Mouse (Mus musculus) midbrain, postnatal 0 days (tissue): Measurements from ENCODE around the gene Dcaf12. TPM values are rescaled to one million over a fixed set of nuclear protein-coding genes. Genes with fewer than 3 reads are reported as not detected.

Experiments
- ATAC-seq: fragments of 200-750 bp; cut with Nextera tagmentation; 2 replicates; pipeline ENCODE4 v1.8.0; 2017; ENCODE audit warnings: moderate number of reproducible peaks, mild to moderate bottlenecking, moderate TSS enrichment, moderate library complexity; ENCODE audit not compliant: low FRiP score
- DNase-seq: peaks from one replicate; pipeline ENCODE4 v3.0.0-alpha.2; 2015; ENCODE audit warnings: low spot score
- H3K27ac ChIP-seq: fragments of 300-500 bp; sonication (generic); 2 replicates; pipeline ENCODE4 v1.5.1; 2014; ENCODE audit warnings: low read depth, mild to moderate bottlenecking, low read length, mixed read lengths
- H3K27me3 ChIP-seq: fragments of 300-500 bp; sonication (generic); 2 replicates; pipeline ENCODE4 v1.6.1; 2014; ENCODE audit warnings: low read length, control low read depth, mixed read lengths; ENCODE audit not compliant: insufficient read depth
- H3K36me3 ChIP-seq: fragments of 300-500 bp; sonication (generic); 2 replicates; pipeline ENCODE4 v1.6.1; 2014; ENCODE audit warnings: low read length, control low read depth, mixed read lengths; ENCODE audit not compliant: insufficient read depth
- H3K4me1 ChIP-seq: fragments of 300-500 bp; sonication (generic); 2 replicates; pipeline ENCODE4 v1.6.1; 2014; ENCODE audit warnings: mild to moderate bottlenecking, control low read depth, antibody characterized with exemption, low read length, mixed read lengths; ENCODE audit not compliant: insufficient read depth
- H3K4me2 ChIP-seq: fragments of 300-500 bp; sonication (generic); 2 replicates; pipeline ENCODE4 v1.6.1; 2014; ENCODE audit warnings: low read depth, mild to moderate bottlenecking, low read length, mixed read lengths; ENCODE audit not compliant: poor library complexity, severe bottlenecking
- H3K4me3 ChIP-seq: fragments of 300-500 bp; sonication (generic); 2 replicates; pipeline ENCODE4 v1.5.1; 2014; ENCODE audit warnings: low read depth, mild to moderate bottlenecking, low read length, moderate library complexity
- H3K9ac ChIP-seq: fragments of 300-500 bp; sonication (generic); replicated peaks from 2 replicates; pipeline ENCODE4 v1.6.1; 2014; ENCODE audit warnings: mild to moderate bottlenecking, low read length, moderate library complexity, mixed read lengths; ENCODE audit not compliant: poor library complexity, severe bottlenecking
- H3K9me3 ChIP-seq: fragments of 300-500 bp; sonication (generic); 2 replicates; pipeline ENCODE4 v1.6.1; 2016; ENCODE audit warnings: low read length, control low read depth
- CTCF ChIP-seq: IDR thresholded peaks from 2 replicates; pipeline ENCODE4 v1.5.1; 2016; ENCODE audit warnings: antibody characterized with exemption, mild to moderate bottlenecking
- WGBS: fragments of 180-500 bp; shearing (Covaris S2); extraction: QIAGEN DNeasy Blood & Tissue Kit; methylation state at CpG from one replicate; pipeline ENCODE4 v1.1.7; 2014; 5-methylcytosine and 5-hydroxymethylcytosine counted together
- polyA plus RNA-seq: library from polyadenylated mRNA; unstranded; fragments of >200 nt; fragmentation: Nextera tagmentation; extraction: Ambion mirVana; gene quantifications from 2 replicates; pipeline ENCODE4 v1.2.1, GENCODE M21; 2015
- total RNA-seq: library from RNA; depleted of rRNA; stranded (reverse); fragments of >200 nt; gene quantifications from 2 replicates; pipeline ENCODE4 v1.2.3, GENCODE M21; 2014

The Dcaf12 gene
- total and polyA plus RNA-seq, 2 experiments from 2014 or later: 53.2 to 61.2 TPM

DNA sequence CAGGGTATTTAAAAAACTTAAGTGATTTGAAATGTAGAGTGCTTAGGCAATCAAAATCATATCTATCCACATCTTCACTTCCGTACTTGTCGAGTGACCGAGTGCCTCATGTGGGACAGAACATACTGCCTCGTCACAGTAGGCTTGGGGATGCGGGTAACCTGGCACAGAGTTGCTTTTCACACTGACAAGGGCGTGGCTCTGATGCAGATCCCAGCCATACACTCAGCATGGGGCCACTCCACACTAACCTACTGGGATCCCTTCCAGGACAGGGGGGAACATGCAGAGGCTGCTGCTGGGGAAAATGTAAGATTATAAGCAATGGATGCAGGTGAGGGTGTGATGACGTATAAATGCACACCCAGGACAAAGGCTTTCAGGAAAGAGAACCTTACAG is 11.0 kb downstream of the Dcaf12 start:
- no peak overlapping the region for H3K4me2 ChIP-seq
- no peaks in the 10 kb centered on the region for H3K27me3 ChIP-seq
- H3K9ac ChIP-seq: no peak overlapping the region
- 87% methylated on average over 7 of the region's 7 CpGs for WGBS
- ATAC-seq (no peak), DNase-seq (no peak)
- H3K27ac ChIP-seq: no peak overlapping the region
- no peak for TF ChIP-seq CTCF
- no peaks in the 10 kb centered on the region for H3K4me1 ChIP-seq
- peaks cover 46% of the 10 kb centered on the region for H3K36me3 ChIP-seq
- no peak overlapping the region for H3K4me3 ChIP-seq
- H3K9me3 ChIP-seq: no peaks in the 10 kb centered on the region

GRCm38 (mm10) chr4:41298976-41299375 is 15.7 kb downstream of the Dcaf12 start:
- Histone ChIP-seq H3K9ac (no peak overlapping the region), H3K9me3 (no peaks in the 10 kb centered on the region), H3K27me3 (no peaks in the 10 kb centered on the region), H3K36me3 (peaks cover 73% of the 10 kb centered on the region), H3K4me2 (no peak overlapping the region), H3K27ac (no peak overlapping the region), H3K4me1 (no peaks in the 10 kb centered on the region), H3K4me3 (no peak overlapping the region)
- no peak for ATAC-seq
- DNase-seq: no peak
- 93% methylated on average over 5 of the region's 5 CpGs for WGBS
- no peak for TF ChIP-seq CTCF

GRCm38 (mm10) chr4:41295960-41296359 is 18.7 kb downstream of the Dcaf12 start:
- ATAC-seq (no peak), DNase-seq (no peak)
- Histone ChIP-seq H3K9ac (no peak overlapping the region), H3K4me1 (no peaks in the 10 kb centered on the region), H3K4me2 (no peak overlapping the region), H3K9me3 (no peaks in the 10 kb centered on the region), H3K27ac (no peak overlapping the region), H3K36me3 (peaks cover 79% of the 10 kb centered on the region), H3K4me3 (no peak overlapping the region), H3K27me3 (no peaks in the 10 kb centered on the region)
- WGBS: 96% methylated on average over 7 of the region's 7 CpGs
- no peak for TF ChIP-seq CTCF

DNA sequence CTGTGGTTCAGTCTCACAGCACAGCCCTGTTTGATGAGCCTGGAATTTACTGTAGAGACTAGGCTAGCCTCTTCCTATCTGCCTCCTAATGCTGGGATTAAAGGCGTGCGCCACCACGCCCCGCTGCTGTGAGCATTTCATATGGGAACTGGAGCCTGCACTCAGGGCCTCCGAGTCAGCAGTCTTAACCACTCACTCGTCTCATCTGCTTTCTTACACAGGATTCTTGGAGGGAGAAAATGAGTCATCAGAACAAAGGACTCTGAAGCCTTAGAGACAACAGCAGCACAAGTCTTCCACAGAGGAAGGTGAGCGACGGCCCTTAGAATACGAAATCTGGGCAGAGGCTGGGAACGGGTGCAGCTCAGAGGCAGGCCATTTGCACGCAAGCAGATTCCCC is 19.2 kb downstream of the Dcaf12 start:
- H3K27me3 ChIP-seq: no peaks in the 10 kb centered on the region
- H3K9me3 ChIP-seq: no peaks in the 10 kb centered on the region
- DNase-seq: no peak
- peaks cover 78% of the 10 kb centered on the region for H3K36me3 ChIP-seq
- no peak overlapping the region for H3K27ac ChIP-seq
- H3K4me3 ChIP-seq: no peak overlapping the region
- H3K9ac ChIP-seq: no peak overlapping the region
- H3K4me1 ChIP-seq: no peaks in the 10 kb centered on the region
- no peak for ATAC-seq
- TF ChIP-seq CTCF: no peak
- no peak overlapping the region for H3K4me2 ChIP-seq
- WGBS: 92% methylated on average over 11 of the region's 11 CpGs

- DNase-seq (no peak), ATAC-seq (no peak)
- H3K9me3 ChIP-seq: no peaks in the 10 kb centered on the region
- H3K36me3 ChIP-seq: peaks cover 64% of the 10 kb centered on the region
- H3K27ac ChIP-seq: no peak overlapping the region
- no peak for TF ChIP-seq CTCF
- 73% methylated on average over 4 of the region's 4 CpGs for WGBS
- no peak overlapping the region for H3K4me3 ChIP-seq
- no peak overlapping the region for H3K9ac ChIP-seq
- H3K27me3 ChIP-seq: no peaks in the 10 kb centered on the region
- H3K4me1 ChIP-seq: no peaks in the 10 kb centered on the region
- no peak overlapping the region for H3K4me2 ChIP-seq
Measured at GRCm38 (mm10) chr4:41293907-41294306, 20.8 kb downstream of the Dcaf12 start.

- TF ChIP-seq CTCF: no peak
- H3K4me3 ChIP-seq: no peak overlapping the region
- H3K27ac ChIP-seq: no peak overlapping the region
- no peak overlapping the region for H3K4me2 ChIP-seq
- H3K9ac ChIP-seq: no peak overlapping the region
- peak; percentile 31 for DNase-seq
- peaks cover 36% of the 10 kb centered on the region for H3K36me3 ChIP-seq
- no peak for ATAC-seq
- 64% methylated on average over 7 of the region's 7 CpGs for WGBS
- H3K27me3 ChIP-seq: no peaks in the 10 kb centered on the region
- no peaks in the 10 kb centered on the region for H3K9me3 ChIP-seq
- H3K4me1 ChIP-seq: no peaks in the 10 kb centered on the region
Measured at GRCm38 (mm10) chr4:41289802-41290201, 24.9 kb downstream of the Dcaf12 start.
